Mouse (Mus musculus) skeletal muscle tissue, adult 2 months (tissue): Measurements from ENCODE around the gene Stpg3.
"Not testable (repeated sequence)": the region's sequence is repeated elsewhere in the genome, so short reads cannot be mapped to it uniquely, and the experiment has no call there.

ENCODE experiments used
- DNase-seq: peaks from one replicate; pipeline ENCODE4 v3.0.0-alpha.2; 2012; ENCODE audit warnings: low read depth, low spot score

Gene Stpg3

DNA sequence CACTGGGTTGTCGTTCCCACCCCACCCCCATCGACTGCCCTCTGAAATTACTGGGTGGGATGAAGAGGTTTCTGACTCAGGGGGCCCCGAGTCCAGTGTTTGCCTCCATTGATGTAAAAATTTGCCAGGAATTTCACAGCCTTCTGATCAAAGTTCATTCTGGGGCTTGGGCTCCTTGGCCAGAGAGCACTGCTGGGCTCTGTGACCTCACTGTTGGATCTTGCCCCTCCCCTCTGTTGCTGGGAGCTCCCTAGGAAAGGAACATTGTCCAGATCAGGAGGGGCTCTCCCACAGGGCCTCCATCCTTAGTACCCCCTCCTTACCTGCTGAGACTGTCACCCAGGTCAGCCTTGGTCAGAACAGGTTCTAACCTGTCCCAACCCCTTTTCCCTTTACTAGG is at the start of gene Stpg3:
Gene Stpg3 (minus strand): TSS at position 194 of the 400 bp plus-strand sequence.
- DNase-seq = no peak

DNA sequence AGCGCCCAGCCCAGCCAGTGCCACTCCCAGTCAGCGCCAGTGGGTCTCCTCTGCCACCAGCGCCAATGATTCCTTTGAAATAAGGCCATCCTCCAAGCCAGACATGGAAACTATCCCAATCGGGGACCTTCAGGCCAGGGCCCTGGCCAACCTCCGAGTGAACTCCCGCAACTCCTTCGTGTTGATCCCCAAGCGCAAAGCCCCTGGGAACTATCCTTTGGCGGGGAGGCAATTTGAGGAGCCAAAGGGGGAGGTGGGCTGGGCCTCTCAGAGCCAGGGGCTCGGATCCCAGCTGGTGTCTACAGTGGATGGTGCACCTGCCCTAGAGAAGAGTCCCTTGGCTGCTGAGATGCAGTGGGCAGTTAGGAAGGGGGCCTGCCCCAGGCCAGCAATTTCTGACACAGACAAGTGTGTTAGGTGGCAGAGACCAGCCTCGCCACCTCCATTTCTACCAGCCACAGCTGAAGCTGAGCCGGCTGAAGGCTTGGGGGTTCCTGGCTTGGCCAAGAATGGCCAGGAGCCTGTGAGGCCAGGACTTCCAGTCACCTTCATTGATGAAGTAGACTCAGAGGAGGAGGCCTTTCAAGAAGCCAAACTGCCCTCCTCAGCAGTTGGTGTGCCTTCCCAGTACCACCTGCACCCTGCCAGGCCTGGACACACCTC is 49.3 kb upstream of the Stpg3 start:
- DNase-seq = no peak

GRCm38 (mm10) chr2:25262795-25263622 is 48.6 kb upstream of the Stpg3 start:
- DNase-seq = no peak

- DNase-seq = peak; percentile 94
These were observed 47.9 kb upstream of the Stpg3 start, which contains the start of gene Tprn for GRCm38 (mm10) chr2:25262291-25262767. Tprn (plus strand) TSS chr2:25262618.

DNA sequence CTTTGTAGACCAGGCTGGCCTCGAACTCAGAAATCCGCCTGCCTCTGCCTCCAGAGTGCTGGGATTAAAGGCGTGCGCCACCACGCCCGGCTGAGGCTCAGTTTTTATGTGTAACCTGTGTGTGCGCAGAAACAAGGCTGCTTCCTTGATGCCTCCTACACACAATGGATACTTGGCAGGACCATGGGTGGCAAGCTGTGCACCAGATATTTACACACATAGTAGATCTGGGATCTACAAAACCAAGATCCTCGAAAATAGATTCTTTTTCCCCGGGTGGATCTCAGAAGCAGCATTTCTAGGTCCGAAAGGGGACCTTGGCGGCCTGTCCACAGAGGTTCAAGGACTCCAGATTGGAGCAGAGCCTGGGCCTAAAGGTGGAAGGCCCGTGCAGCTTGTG is 47.4 kb upstream of the Stpg3 start:
- DNase-seq = no peak

- no peak for DNase-seq
These were observed 44.5 kb upstream of the Stpg3 start for GRCm38 (mm10) chr2:25258887-25259286.

- not testable (repeated sequence) for DNase-seq
These were observed 42.8 kb upstream of the Stpg3 start for GRCm38 (mm10) chr2:25257250-25257649.

DNA sequence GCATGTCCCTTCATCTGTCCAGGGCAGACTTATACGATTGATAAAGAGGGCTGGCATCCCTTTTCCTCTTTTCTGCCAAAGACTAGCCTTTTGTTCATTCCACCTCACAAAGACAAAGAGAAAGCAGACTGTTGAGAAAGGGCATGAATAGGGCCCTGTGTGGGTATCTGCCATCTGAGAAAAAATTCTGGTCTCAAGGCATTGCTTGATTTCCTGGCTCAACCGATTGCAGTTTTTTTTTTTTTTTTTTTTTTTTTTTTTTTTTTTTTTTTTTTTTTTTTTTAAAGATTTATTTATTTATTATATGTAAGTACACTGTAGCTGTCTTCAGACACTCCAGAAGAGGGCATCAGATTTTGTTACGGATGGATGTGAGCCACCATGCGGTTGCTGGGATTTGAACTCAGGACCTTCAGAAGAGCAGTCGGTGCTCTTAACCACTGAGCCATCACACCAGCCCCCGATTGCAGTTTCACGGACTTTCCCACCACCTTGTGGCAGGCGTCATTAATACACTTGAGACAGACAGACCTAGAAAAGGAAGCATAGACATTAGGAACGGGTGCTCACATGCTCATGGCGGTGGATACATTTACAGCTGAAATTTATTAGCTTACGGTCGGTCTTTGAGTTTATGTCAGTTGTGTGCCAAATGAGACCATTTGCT is 42.1 kb upstream of the Stpg3 start:
- not testable (repeated sequence) for DNase-seq

DNA sequence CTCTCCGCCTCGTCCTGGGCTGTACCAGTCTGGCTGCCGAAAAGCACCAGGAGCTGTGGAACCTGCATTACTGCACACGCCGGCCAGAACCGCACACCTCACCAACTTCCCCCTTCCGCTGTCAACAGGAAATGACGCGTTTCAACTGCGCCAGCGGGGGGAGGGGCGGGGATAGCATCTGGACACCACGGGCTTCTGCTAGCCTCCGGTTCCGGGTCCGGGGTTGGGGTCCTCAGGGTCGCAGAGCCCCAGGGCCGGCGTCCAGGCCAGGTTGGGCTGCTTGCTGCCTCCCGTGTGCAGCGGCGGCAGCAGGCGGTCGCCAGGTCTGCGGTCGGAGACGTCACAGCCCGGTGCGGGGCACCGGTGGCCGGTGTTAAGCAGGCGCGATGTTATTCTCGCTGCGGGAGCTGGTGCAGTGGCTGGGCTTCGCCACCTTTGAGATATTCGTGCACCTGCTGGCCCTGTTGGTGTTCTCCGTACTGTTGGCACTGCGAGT is 40.9 kb upstream of the Stpg3 start, which contains the start of gene Tmem203:
Gene Tmem203 (plus strand): TSS at position 156 of the 496 bp plus-strand sequence.
- DNase-seq = peak; percentile 77

DNA sequence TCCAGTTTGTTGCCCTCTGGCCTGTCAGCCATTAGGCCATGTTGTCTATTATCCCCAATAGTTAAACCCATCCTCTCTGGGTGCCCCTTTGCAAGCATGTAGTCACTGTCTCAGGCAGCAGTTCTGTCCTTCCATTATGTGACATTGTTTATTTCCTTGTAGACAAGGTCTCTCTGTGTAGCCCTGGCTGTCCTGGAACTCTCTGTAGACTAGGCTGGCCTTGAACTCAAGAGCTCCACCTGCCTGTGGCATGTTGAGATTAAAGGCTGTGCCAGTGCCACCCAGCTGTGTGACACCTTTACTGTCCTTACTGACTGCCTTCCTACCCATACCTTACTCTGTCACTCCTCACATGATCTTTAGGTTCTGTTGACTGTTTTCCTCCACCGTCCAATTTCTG is 37.9 kb upstream of the Stpg3 start:
- DNase-seq = no peak

DNA sequence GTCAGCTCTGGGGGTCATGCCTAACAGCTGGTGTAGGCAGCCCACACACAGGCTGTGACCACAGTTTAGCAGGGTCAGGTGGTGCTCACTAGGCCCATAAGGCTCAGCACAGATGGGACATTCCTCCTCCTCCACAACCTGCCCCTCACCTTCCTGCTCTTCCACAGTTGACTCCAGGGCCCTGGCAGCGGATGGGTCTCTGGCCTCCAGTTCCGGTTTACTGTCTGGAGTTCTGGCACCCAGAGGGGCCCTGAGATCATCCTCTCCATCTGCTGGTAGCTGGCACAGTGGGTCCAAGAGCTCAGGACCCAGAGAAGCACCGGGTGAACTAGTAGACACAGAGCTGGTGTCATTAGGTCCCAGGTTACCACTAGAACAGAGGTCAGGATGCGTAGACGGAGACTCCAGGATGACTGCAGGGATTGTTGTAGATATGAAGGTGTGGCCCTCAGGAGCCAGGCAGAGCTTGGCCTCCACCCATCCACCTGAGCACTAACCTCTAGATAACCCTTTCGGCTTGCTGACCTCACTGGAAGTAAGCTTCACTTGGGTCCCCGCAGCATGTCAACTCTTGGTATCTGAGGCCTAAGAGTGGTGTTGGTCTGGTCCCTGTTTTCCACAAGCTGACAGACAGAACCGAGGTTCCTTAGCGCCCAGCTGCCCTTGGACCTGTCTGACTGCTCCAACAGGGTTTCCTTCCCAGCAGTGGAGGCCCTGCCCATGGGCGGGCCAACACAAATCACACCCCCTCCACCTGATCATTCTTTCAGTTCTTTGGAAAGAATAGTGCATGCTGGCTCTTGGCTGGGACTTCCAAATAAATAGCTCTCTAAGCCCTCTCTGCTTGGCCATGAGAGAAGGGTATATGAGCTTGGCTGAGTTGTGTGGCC is 32.0 kb upstream of the Stpg3 start, which contains the start of gene AL732309.1:
Gene AL732309.1 (minus strand): TSS at position 681 of the 890 bp plus-strand sequence.
- no peak for DNase-seq

DNA sequence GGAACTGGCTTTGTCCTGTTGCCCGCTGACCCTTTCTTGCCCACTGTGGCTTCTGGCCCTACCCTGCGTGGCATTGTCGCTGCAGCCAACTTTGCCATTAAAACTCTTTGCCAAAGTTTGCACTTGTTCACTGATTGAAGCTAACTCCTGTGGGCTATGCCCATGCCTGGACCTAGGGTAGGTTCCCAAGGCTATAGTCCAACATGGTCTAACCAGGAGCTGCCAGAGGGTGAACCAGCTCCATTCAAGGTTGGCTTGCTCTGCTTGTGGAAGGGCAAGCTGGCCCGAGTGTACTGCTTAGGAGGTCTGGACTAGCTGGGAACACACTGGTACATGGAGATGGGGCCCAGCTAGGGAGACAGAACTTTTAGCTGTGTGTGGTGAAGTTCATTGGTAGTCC is 29.7 kb upstream of the Stpg3 start:
- DNase-seq = no peak

GRCm38 (mm10) chr2:25243342-25243741 is 28.9 kb upstream of the Stpg3 start:
- DNase-seq = no peak

DNA sequence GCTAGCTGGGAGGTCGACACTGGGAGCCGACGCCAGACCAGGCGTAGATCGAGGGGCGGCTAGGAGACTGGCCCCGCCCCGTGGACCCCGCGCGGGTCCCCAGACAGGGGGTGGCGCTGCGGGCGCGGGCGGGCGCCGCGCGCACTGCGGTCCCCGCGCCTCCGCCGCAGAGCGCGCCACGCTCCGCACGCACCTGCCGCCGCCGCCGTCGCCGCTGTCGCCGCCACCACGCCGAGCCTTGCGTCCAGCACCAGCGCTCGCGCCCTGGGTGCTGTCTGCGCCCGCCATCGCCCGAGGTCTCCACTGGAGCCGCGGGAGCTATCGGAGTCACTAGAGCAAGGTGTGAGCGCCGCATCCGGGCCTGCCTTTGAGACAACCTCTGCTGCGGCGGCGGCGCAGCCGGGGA is 27.7 kb upstream of the Stpg3 start, which contains the start of the genes Rnf208 and Cysrt1:
Gene Rnf208 (plus strand): TSS at position 155 of the 406 bp plus-strand sequence.
Gene Cysrt1 (minus strand): TSS at position 352 of the 406 bp plus-strand sequence.
- DNase-seq = no peak

DNA sequence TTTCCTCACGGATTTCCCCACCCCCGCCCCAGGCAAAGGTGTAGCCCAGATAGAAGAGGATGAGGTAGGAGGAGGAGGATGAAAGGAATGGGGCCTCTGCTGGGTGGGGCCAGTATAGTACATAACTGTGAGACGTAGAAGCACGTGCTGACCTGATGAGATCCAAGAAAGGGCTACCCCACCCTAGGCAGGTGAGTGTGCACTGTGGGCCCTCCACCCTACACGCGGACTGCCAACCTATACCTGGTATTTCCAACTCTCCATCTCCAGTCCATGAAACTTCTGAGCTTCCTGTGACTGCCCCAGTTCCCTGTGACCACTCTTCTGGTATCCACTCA is 27.0 kb upstream of the Stpg3 start:
- no peak for DNase-seq

GRCm38 (mm10) chr2:25240723-25241437 is 26.4 kb upstream of the Stpg3 start:
- peak; percentile 46 for DNase-seq

DNA sequence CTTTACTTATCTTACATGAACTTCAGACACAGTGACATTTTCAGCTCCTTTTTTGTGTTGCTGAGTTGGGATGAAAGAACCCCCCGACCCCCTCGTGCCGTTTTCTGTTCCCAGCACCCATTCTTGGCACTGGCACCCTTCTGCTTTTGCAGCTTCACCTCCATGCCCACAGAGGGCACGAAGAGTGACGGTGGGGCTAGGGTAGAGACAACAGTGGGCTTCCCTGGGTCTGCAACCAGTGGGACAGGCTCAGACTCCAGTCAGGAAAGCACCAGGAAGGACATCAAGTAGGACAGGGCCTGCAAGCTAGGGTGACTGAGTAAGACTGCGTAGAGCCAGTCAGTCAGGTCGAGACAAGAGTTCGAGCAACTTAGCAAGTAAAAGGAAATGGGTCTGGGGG is 25.9 kb upstream of the Stpg3 start:
- no peak for DNase-seq

DNA sequence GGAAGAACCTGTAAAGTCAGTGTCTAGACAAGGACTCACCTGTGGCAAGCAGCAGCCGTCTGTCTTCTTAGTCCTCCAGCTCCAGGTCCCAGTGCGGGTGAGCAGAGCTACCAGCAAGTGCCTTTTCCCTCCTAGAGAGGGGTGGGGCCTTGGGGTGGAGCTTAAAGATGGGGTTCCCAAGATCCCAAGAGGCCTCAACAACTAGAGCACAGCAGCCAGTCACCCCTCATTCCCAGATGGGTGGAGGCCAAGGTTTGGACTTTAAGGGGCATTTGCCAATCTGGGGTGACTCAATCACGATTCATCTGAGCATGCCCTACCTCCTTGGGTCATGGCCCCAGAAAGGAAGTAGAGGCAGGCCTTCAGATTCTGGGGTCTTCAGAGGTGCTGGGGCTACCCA is 25.3 kb upstream of the Stpg3 start:
- no peak for DNase-seq

DNA sequence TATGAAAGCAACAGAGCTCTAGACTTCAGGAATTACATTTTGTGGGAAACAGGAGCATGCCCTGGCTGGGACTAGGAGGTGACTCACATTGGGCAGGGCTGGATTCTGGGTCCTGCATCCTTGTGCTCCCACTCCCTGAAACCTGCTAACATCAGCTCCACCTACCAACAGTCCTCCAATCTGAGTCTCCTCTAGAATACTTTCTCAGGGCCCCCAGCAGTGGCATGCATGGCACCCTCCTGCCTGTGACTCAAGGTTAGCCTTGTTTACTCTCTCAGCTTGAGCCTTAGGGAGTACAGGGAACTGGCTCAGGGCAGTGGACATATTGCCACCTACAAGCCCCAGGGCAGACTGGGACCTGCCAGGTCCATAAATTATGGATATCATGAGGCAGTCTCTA is 23.7 kb upstream of the Stpg3 start:
- no peak for DNase-seq

DNA sequence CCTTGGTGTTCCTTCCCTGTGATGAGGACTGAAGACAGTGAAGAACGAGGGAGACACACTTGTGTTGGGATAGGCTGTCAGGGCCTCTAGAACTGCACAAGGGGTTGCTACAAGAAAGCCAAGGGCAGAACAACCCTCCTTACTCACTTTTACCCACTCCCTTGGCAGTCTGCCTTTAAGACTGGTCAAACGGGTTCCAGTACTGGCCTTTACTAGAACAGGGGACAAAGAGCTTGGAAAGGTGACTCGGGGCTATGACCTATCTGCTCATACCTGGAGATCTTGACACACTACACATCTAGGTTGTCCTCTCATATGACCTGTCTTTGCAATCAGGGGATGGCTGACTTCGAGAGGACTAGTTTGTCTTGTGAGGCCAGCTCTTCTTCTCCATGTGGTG is 23.1 kb upstream of the Stpg3 start:
- no peak for DNase-seq
